Mouse (Mus musculus): ENCODE data around the gene Sars2.

DNA sequence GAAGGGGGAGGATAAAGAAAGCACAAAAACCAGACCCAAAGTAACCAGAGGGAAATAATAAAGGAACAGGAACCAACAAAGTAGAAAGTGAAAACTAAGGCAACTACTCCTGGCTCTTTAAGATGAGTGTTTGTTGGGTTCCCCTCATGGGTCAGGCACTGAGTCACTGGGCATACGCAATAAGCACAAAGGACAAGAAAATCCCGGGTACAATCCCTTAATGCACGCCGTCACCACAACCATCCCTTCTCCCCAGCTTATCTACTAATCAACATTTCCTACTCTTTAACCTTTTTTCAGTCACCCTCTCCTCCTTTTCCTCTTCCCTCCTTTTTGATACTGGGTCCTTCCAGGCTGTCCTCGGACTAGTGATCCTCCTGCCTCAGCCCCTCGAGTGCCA lies 23.4 kb downstream of the Sars2 start:
- TF ChIP-seq CTCF (conservative IDR thresholded peaks at IDR 0.05; ENCODE audit: insufficient read depth, insufficient read length, low read depth, low read length) (no peak), POLR2A (IDR thresholded peaks at IDR 0.05; ENCODE audit: low read depth, low read length) (no peak)

Data from kidney, adult 2 months (tissue).